Mouse (Mus musculus) myocyte (in vitro differentiated cells): ENCODE results near the gene Lysmd3. TPM values are rescaled to one million over a fixed set of nuclear protein-coding genes. Genes with fewer than 3 reads are reported as not detected.

Experiments used
- H3K27me3 ChIP-seq: one replicate; pipeline ENCODE4 v1.6.1; 2011; ENCODE audit not compliant: control insufficient read depth, insufficient read depth, insufficient read length
- H3K36me3 ChIP-seq: one replicate; pipeline ENCODE4 v1.6.1; 2011; ENCODE audit not compliant: control insufficient read depth, insufficient read depth
- H3K4me2 ChIP-seq: one replicate; pipeline ENCODE4 v1.6.1; 2011; ENCODE audit warnings: low read depth, control low read depth
- H3K4me3 ChIP-seq: one replicate; pipeline ENCODE4 v1.5.1; 2011; ENCODE audit warnings: mild to moderate bottlenecking, control low read depth, moderate library complexity
- H3K79me2 ChIP-seq: one replicate; pipeline ENCODE4 v1.6.1; 2011; ENCODE audit not compliant: control insufficient read depth, insufficient read depth
- H3ac ChIP-seq: one replicate; pipeline ENCODE4 v1.6.1; 2011; ENCODE audit not compliant: control insufficient read depth, insufficient read length
- CEBPB ChIP-seq: IDR thresholded peaks from 2 replicates; pipeline ENCODE4 v1.6.1; 2011; ENCODE audit warnings: mild to moderate bottlenecking, moderate library complexity; ENCODE audit not compliant: poor library complexity, insufficient read depth, severe bottlenecking
- E2F4 ChIP-seq: IDR thresholded peaks from one replicate; pipeline ENCODE4 v1.6.1; 2011; ENCODE audit warnings: mild to moderate bottlenecking, control low read depth, moderate library complexity; ENCODE audit not compliant: insufficient read depth
- MAX ChIP-seq: IDR thresholded peaks from one replicate; pipeline ENCODE4 v1.6.1; 2011; ENCODE audit warnings: low read depth, mild to moderate bottlenecking, control low read depth
- MYOD1 ChIP-seq, 3 experiments: IDR thresholded peaks; one replicate each; pipeline ENCODE4 v1.6.1; 2011; ENCODE audit warnings: control low read depth in 2 of 3, low read depth in 2 of 3, mild to moderate bottlenecking in 2 of 3, moderate library complexity in 1 of 3; ENCODE audit not compliant: insufficient read length in 2 of 3, control insufficient read depth in 1 of 3
- MYOG ChIP-seq, 3 experiments: IDR thresholded peaks; one replicate each; pipeline ENCODE4 v1.6.1; 2011; ENCODE audit warnings: control low read depth in 2 of 3, low read depth in 2 of 3, mild to moderate bottlenecking in 2 of 3; ENCODE audit not compliant: insufficient read length in 2 of 3, control insufficient read depth in 1 of 3, insufficient read depth in 1 of 3
- POLR2A ChIP-seq: IDR thresholded peaks from one replicate; pipeline ENCODE4 v1.6.1; 2011; ENCODE audit warnings: low read depth, mild to moderate bottlenecking, control low read depth, moderate library complexity; ENCODE audit not compliant: insufficient read length
- POLR2AphosphoS2 ChIP-seq: IDR thresholded peaks from one replicate; pipeline ENCODE4 v1.6.1; 2011; ENCODE audit warnings: low read depth, control low read depth; ENCODE audit not compliant: insufficient read length
- REST ChIP-seq: IDR thresholded peaks from one replicate; pipeline ENCODE4 v1.6.1; 2011; ENCODE audit warnings: mild to moderate bottlenecking, control low read depth, moderate library complexity; ENCODE audit not compliant: insufficient read depth, insufficient read length
- SRF ChIP-seq: IDR thresholded peaks from one replicate; pipeline ENCODE4 v1.6.1; 2011; ENCODE audit warnings: low read depth; ENCODE audit not compliant: control insufficient read depth, insufficient read length
- TCF12 ChIP-seq: IDR thresholded peaks from one replicate; pipeline ENCODE4 v1.6.1; 2011; ENCODE audit warnings: mild to moderate bottlenecking, control low read depth; ENCODE audit not compliant: poor library complexity, insufficient read depth, severe bottlenecking
- TCF3 ChIP-seq: IDR thresholded peaks from one replicate; pipeline ENCODE4 v1.6.1; 2011; ENCODE audit warnings: low read depth, control low read depth; ENCODE audit not compliant: insufficient read length
- USF1 ChIP-seq: IDR thresholded peaks from one replicate; pipeline ENCODE4 v1.6.1; 2011; ENCODE audit warnings: low read depth, mild to moderate bottlenecking, control low read depth, moderate library complexity
- polyA plus RNA-seq: library from polyadenylated mRNA; unstranded; fragments of >200 nt; fragmentation: generic; extraction: Trizol; gene quantifications from one replicate; pipeline ENCODE4 v1.2.1, GENCODE M21; 2012; ENCODE audit warnings: missing spikeins

The Lysmd3 gene
- polyA plus RNA-seq, 1 experiment, result 4.2 TPM

DNA sequence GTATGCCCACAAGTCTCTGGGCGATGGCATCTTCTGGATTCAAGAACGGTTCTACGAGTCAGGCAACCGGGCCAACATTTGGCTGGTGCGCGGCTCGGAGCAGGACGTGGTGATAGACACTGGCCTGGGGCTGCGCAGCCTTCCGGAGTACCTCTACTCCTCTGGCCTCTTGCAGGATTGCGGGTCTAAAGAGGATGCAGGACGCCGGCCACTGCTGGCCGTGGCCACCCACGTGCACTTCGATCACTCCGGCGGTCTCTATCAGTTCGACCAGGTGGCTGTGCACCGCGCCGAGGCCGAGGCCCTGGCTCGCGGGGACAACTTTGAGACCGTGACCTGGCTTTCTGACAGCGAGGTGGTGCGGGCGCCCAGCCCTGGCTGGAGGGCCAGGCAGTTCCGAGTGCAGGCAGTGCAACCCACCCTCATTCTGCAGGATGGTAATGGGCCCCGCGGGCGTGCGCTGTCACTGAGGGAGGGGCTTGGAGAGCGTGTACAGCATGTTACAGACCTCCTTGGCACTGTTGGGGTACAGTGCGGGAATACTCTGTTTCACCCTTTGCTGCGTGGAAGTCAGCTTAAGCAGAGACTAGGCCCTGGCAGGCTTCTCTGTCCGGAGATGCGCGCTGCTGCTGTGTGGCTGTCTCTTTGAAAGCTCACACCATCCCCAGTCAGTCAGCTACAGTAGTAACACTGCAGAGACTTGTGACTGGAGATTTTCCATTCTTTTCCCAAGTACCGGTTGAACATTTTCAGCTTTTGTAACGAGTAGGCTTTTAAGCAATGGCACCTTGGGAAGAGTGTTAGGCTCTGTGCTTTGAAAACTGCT, 54.3 kb downstream of the Lysmd3 start:
- TF ChIP-seq TCF12, result no peak
- no peak for TF ChIP-seq MYOD1 (IDR thresholded peaks at IDR 0.05; ENCODE audit: control insufficient read depth in 1 of 3, insufficient read length in 2 of 3, low read depth in 2 of 3)
- TF ChIP-seq USF1, result no peak
- no peak for TF ChIP-seq MYOG (IDR thresholded peaks at IDR 0.05; ENCODE audit: control insufficient read depth in 1 of 3, insufficient read depth in 1 of 3, insufficient read length in 2 of 3, low read depth in 2 of 3)
- TF ChIP-seq SRF, result no peak
- TF ChIP-seq E2F4, result no peak
- no peaks in the 10 kb centered on the region for H3K36me3 ChIP-seq
- peak overlapping the region; percentile 59 for H3K4me3 ChIP-seq
- peak overlapping the region; percentile 29 for H3ac ChIP-seq
- peak overlapping the region; percentile 71 for H3K4me2 ChIP-seq
- H3K27me3 ChIP-seq, result no peaks in the 10 kb centered on the region
- H3K79me2 ChIP-seq, result peaks cover 19% of the 10 kb centered on the region

DNA sequence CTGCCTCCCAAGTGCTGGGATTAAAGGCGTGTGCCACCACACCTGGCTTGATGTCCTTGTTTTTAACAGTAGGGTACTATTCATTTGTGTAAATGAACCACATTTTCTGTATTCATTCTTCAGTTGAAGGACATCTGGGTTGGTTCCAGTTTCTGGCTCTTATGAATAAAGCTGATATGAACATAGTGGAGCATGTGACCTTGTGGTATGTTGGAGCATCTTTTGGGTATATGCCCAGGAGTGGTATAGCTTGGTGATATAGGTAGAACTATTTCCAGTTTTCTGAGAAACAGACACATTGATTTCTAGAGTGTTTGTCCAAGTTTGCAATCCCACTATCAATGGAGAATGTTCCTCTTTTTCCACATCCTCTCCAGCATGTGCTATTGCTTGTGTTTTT, 56.4 kb downstream of the Lysmd3 start:
- H3K4me2 ChIP-seq, result no peak overlapping the region
- peaks cover 14% of the 10 kb centered on the region for H3K79me2 ChIP-seq
- H3ac ChIP-seq, result no peak overlapping the region
- H3K27me3 ChIP-seq, result no peaks in the 10 kb centered on the region
- TF ChIP-seq MYOG (IDR thresholded peaks at IDR 0.05; ENCODE audit: control insufficient read depth in 1 of 3, insufficient read depth in 1 of 3, insufficient read length in 2 of 3, low read depth in 2 of 3) (no peak), TCF12 (no peak), SRF (no peak), POLR2A (no peak), REST (no peak), MAX (no peak), MYOD1 (IDR thresholded peaks at IDR 0.05; ENCODE audit: control insufficient read depth in 1 of 3, insufficient read length in 2 of 3, low read depth in 2 of 3) (no peak), TCF3 (no peak), POLR2AphosphoS2 (no peak), USF1 (no peak), CEBPB (no peak), E2F4 (no peak)
- H3K36me3 ChIP-seq, result no peaks in the 10 kb centered on the region
- no peak overlapping the region for H3K4me3 ChIP-seq

Other genes with a start within 250 kb of the Lysmd3 start
- gene Adgrv1, start 24.5 kb upstream of the Lysmd3 start, polyA plus RNA-seq, result 0.04 TPM
- gene Polr3g, start 53.4 kb downstream of the Lysmd3 start, polyA plus RNA-seq, result 3.5 TPM
- gene Mblac2, start 53.7 kb downstream of the Lysmd3 start, polyA plus RNA-seq, result 0.62 TPM
- gene Cetn3, start 125.4 kb downstream of the Lysmd3 start, polyA plus RNA-seq, result 37.2 TPM